In the genomic region with DNA sequence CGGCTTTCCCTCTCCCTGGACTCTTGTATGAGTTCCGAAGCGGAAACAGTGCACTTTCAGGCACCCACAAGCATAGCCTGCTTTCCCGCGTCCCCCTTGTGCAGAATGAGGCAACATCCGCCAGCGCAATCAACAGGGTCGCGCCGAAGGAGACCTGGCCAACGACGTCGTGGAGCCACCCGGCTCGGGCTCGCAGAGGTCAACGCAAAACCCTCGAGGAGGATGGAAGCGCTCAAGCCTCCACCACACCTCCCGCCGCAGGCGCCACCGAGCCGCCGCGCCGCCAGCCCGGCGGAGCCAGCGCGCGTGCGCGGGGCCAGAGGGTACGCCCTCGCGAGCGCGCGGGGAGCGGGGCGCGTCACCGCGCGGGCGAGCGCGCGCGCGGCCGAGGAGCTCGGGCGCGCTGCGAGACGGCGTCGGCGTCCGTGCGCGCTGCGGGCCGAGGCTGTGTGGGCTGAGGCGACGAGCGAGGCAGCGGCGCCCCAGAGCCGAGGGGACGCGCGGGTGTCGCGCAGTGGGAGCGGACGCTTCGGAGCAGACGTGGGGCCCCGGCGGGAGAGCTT, we compare ENCODE assay signal across 8 mouse cellular contexts. TPM values are rescaled to one million over a fixed set of nuclear protein-coding genes. Genes with fewer than 3 reads are reported as not detected.
DNase-seq lines count a peak whose midpoint lies in the region; ATAC-seq and TF ChIP-seq lines count a peak whose summit lies in the region.

Slk (plus strand) TSS at position 454 of the 563 bp plus-strand sequence.

- peak within 1 kb of the TSS; percentile 92 for H3K27ac ChIP-seq in embryonic facial prominence, embryonic 12.5 days
- H3K27ac ChIP-seq in limb, embryonic 11.5 days (replicated peaks; ENCODE audit: low read depth, low read length), result peak within 1 kb of the TSS; percentile 89
- peak within 1 kb of the TSS; percentile 93 for H3K27ac ChIP-seq in midbrain, embryonic 13.5 days
- peak within 1 kb of the TSS; percentile 95 for H3K27ac ChIP-seq in small intestine, adult 2 months (ENCODE audit: insufficient read depth, low read depth, low read length)

- peak within 1 kb of the TSS; percentile 69 for H3K4me2 ChIP-seq in embryonic facial prominence, embryonic 12.5 days (replicated peaks)
- peak within 1 kb of the TSS; percentile 66 for H3K4me2 ChIP-seq in limb, embryonic 11.5 days (ENCODE audit: low read depth, severe bottlenecking)
- H3K4me2 ChIP-seq in midbrain, embryonic 13.5 days (replicated peaks), result peak within 1 kb of the TSS; percentile 98

- ATAC-seq in embryonic facial prominence, embryonic 12.5 days (ENCODE audit: insufficient number of reproducible peaks, insufficient read depth, low FRiP score, low TSS enrichment), result peak; percentile 93
- peak; percentile 87 for ATAC-seq in limb, embryonic 11.5 days (ENCODE audit: insufficient number of reproducible peaks, low FRiP score, low TSS enrichment, low read depth)
- peak; percentile 97 for ATAC-seq in midbrain, embryonic 13.5 days

- H3K4me3 ChIP-seq in embryonic facial prominence, embryonic 12.5 days, result peak within 1 kb of the TSS; percentile 74
- peak within 1 kb of the TSS; percentile 52 for H3K4me3 ChIP-seq in limb, embryonic 11.5 days (ENCODE audit: low read depth, low read length)
- peak within 1 kb of the TSS; percentile 81 for H3K4me3 ChIP-seq in midbrain, embryonic 13.5 days (replicated peaks)
- H3K4me3 ChIP-seq in small intestine, adult 2 months (ENCODE audit: low read depth, low read length), result peak within 1 kb of the TSS; percentile 74

- whole genome bisulfite sequencing in embryonic facial prominence, embryonic 12.5 days, result under 1% methylated on average over 76 of the region's 83 CpGs
- under 1% methylated on average over 82 of the region's 83 CpGs for WGBS in limb, embryonic 11.5 days
- WGBS in midbrain, embryonic 13.5 days, result under 1% methylated on average over 78 of the region's 83 CpGs
- under 1% methylated on average over 83 of the region's 83 CpGs for WGBS in small intestine, adult 2 months

- peak; percentile 88 for TF ChIP-seq POLR2A in small intestine, adult 2 months (IDR thresholded peaks at IDR 0.05; ENCODE audit: low read depth, low read length)

- no peaks in the 10 kb centered on the region for H3K36me3 ChIP-seq in embryonic facial prominence, embryonic 12.5 days
- no peaks in the 10 kb centered on the region for H3K36me3 ChIP-seq in limb, embryonic 11.5 days (ENCODE audit: control insufficient read depth, insufficient read depth, low read length)
- no peaks in the 10 kb centered on the region for H3K36me3 ChIP-seq in midbrain, embryonic 13.5 days
- no peaks in the 10 kb centered on the region for H3K36me3 ChIP-seq in small intestine, adult 2 months (ENCODE audit: control insufficient read depth, insufficient read depth, low read length)

- H3K9ac ChIP-seq in embryonic facial prominence, embryonic 12.5 days, result peak within 1 kb of the TSS; percentile 91
- peak within 1 kb of the TSS; percentile 91 for H3K9ac ChIP-seq in limb, embryonic 11.5 days (ENCODE audit: low read length)
- peak within 1 kb of the TSS; percentile 90 for H3K9ac ChIP-seq in midbrain, embryonic 13.5 days (replicated peaks)

- DNase-seq in 3T3-L1 (ENCODE audit: low read depth, low spot score), result peak; percentile 73
- peak; percentile 86 to 91 for DNase-seq in adrenal gland, postnatal 36 days
- DNase-seq in heart, adult 11 months, result peak; percentile 99
- DNase-seq in kidney, adult 18-20 months, result peak; percentile 91
- peak; percentile 86 for DNase-seq in limb, embryonic 11.5 days (ENCODE audit: low spot score)

- H3K4me1 ChIP-seq in embryonic facial prominence, embryonic 12.5 days, result peaks cover 19% of the 10 kb centered on the region
- peaks cover 13% of the 10 kb centered on the region; the same call in 1 of the 2 replicates for H3K4me1 ChIP-seq in limb, embryonic 11.5 days (ENCODE audit: control insufficient read depth, insufficient read depth, low read length)
- peaks cover 29% of the 10 kb centered on the region for H3K4me1 ChIP-seq in midbrain, embryonic 13.5 days (replicated peaks)
- peaks cover 2% of the 10 kb centered on the region for H3K4me1 ChIP-seq in small intestine, adult 2 months (ENCODE audit: control insufficient read depth, insufficient read depth, insufficient read length, low read length)

- no peaks in the 10 kb centered on the region for H3K27me3 ChIP-seq in embryonic facial prominence, embryonic 12.5 days
- H3K27me3 ChIP-seq in limb, embryonic 11.5 days (ENCODE audit: control insufficient read depth, insufficient read depth, low read length), result no peaks in the 10 kb centered on the region
- H3K27me3 ChIP-seq in midbrain, embryonic 13.5 days, result no peaks in the 10 kb centered on the region
- H3K27me3 ChIP-seq in small intestine, adult 2 months (ENCODE audit: control insufficient read depth, insufficient read depth, low read length), result no peaks in the 10 kb centered on the region

- TF ChIP-seq CTCF in small intestine, adult 2 months (IDR thresholded peaks at IDR 0.05; ENCODE audit: extremely low read depth, insufficient read length, insufficient replicate concordance, low read depth, low read length), result no peak

- H3K9me3 ChIP-seq in embryonic facial prominence, embryonic 12.5 days, result no peaks in the 10 kb centered on the region
- H3K9me3 ChIP-seq in limb, embryonic 11.5 days (ENCODE audit: control insufficient read depth, low read length), result no peaks in the 10 kb centered on the region
- no peaks in the 10 kb centered on the region for H3K9me3 ChIP-seq in midbrain, embryonic 13.5 days

RNA-seq across cellular contexts. Expression of gene Slk, which starts in this region (rescaled TPM):
- 10 to 100 TPM; 38.1 to 46.8 TPM for total RNA-seq in adrenal gland, postnatal 36 days (2021)
- 10.7 and 11.6 TPM in 2 replicates for polyA plus RNA-seq in embryonic facial prominence, embryonic 12.5 days (2016; fragmentation: Nextera tagmentation; extraction: Ambion mirVana)
- 11.8 and 13.2 TPM in 2 replicates for polyA plus RNA-seq in limb, embryonic 11.5 days (2014; fragmentation: Nextera tagmentation; extraction: Ambion mirVana)
- polyA plus RNA-seq in midbrain, embryonic 13.5 days (2015; fragmentation: Nextera tagmentation; extraction: Ambion mirVana), result 6.5 and 7.4 TPM in 2 replicates
- 2.0 and 3.5 TPM in 2 replicates for polyA plus RNA-seq in small intestine, adult 2 months (2012; rRNA removed)

Comparison
In these comparisons a context has a peak if more than half of its experiments do, and no peak if none do; other contexts are left out.
1. Peak in every context shown above with its lines: DNase-seq, ATAC-seq, H3K4me3 ChIP-seq and H3K27ac ChIP-seq.